Comparison of ENCODE assay signal across 31 mouse cellular contexts in the genomic region with DNA sequence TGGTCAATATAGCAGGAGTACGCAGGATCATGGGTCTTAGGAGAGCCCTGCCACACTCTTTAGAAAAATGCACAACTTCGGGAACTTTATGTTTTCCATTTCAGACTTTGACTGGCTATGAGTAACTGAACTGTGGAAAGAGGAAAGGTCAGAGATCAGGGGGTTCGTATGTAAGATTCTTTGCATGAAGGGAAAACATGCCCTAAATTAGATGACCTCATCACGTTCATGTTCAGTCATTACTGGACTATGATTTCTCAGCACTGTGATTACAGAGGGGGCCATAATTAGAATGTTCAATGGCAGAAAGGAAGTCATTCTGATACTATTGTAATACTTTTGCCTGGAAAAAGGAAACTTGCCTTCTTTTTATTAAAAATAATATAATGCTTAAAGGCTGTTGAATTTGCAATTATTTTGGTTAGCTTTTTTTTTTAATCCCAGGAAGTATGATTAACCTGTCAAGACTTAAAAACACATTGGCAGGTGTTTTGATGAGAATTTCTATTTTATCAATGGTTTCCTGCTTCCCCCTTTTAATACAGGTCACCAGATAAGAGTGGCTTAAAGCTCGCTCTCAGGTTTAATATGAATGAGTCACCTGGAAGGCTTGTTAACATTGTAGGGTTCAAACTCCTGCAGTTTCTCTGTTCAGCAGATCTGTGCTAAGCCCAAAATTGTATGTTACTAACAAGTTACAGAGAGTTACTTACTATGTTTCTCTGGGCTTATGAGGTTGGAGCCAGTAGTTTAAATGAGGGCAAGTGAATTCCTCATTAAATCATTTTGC. TPM values are rescaled to one million over a fixed set of nuclear protein-coding genes. Genes with fewer than 3 reads are reported as not detected.
"Had no signal": no experiment of that assay in that cellular context is flagged by ENCODE, and none has a peak within 500 bp of the region (broad histone marks: within the 10 kb centered on the region; RNA-seq: fewer than 3 reads in every experiment).

No protein-coding gene starts in this region.

- H3K4me3 ChIP-seq: limb, embryonic 10.5 days; limb, embryonic 12.5 days; limb, embryonic 13.5 days; limb, embryonic 15.5 days; liver, embryonic 12.5 days; liver, embryonic 13.5 days; liver, embryonic 15.5 days; lung, embryonic 15.5 days; megakaryocyte, embryonic 14.5 days; midbrain, embryonic 10.5 days; midbrain, embryonic 12.5 days; midbrain, embryonic 13.5 days; midbrain, embryonic 15.5 days; myocyte had no signal

- H3K9me3 ChIP-seq: limb, embryonic 10.5 days; limb, embryonic 12.5 days; limb, embryonic 13.5 days; limb, embryonic 15.5 days; liver, embryonic 12.5 days; liver, embryonic 13.5 days; liver, embryonic 15.5 days; lung, embryonic 15.5 days; midbrain, embryonic 10.5 days; midbrain, embryonic 12.5 days; midbrain, embryonic 13.5 days; midbrain, embryonic 15.5 days had no signal

- H3K27ac ChIP-seq: limb, embryonic 10.5 days; limb, embryonic 12.5 days; limb, embryonic 13.5 days; limb, embryonic 15.5 days; liver, embryonic 12.5 days; liver, embryonic 13.5 days; liver, embryonic 14.5 days; liver, embryonic 15.5 days; lung, embryonic 15.5 days; macrophage; midbrain, embryonic 10.5 days; midbrain, embryonic 12.5 days; midbrain, embryonic 13.5 days; midbrain, embryonic 15.5 days had no signal

- H3K9ac ChIP-seq: limb, embryonic 12.5 days; limb, embryonic 13.5 days; limb, embryonic 15.5 days; liver, embryonic 12.5 days; liver, embryonic 13.5 days; liver, embryonic 14.5 days; liver, embryonic 15.5 days; liver, postnatal 0 days; lung, embryonic 14.5 days; lung, embryonic 15.5 days; midbrain, embryonic 12.5 days; midbrain, embryonic 13.5 days; midbrain, embryonic 15.5 days had no signal

- H3K27me3 ChIP-seq: limb, embryonic 12.5 days; limb, embryonic 13.5 days; limb, embryonic 15.5 days; liver, embryonic 12.5 days; liver, embryonic 13.5 days; liver, embryonic 15.5 days; lung, embryonic 15.5 days; megakaryocyte, embryonic 14.5 days; midbrain, embryonic 12.5 days; midbrain, embryonic 13.5 days; midbrain, embryonic 15.5 days had no signal

- H3K4me1 ChIP-seq: limb, embryonic 10.5 days; limb, embryonic 12.5 days; limb, embryonic 13.5 days; limb, embryonic 15.5 days; liver, embryonic 12.5 days; liver, embryonic 13.5 days; liver, embryonic 15.5 days; lung, embryonic 15.5 days; megakaryocyte, embryonic 14.5 days had no signal

- ATAC-seq: liver, embryonic 12.5 days; liver, postnatal 0 days; lung, postnatal 0 days; midbrain, embryonic 13.5 days; midbrain, embryonic 15.5 days; midbrain, embryonic 16.5 days had no signal

- H3K4me2 ChIP-seq: limb, embryonic 12.5 days; limb, embryonic 13.5 days; limb, embryonic 15.5 days; liver, embryonic 11.5 days; liver, embryonic 12.5 days; liver, embryonic 13.5 days; liver, embryonic 15.5 days; lung, embryonic 14.5 days; lung, embryonic 15.5 days; midbrain, embryonic 11.5 days; midbrain, embryonic 12.5 days; midbrain, embryonic 13.5 days; midbrain, embryonic 15.5 days had no signal

- H3K36me3 ChIP-seq: limb, embryonic 10.5 days; limb, embryonic 12.5 days; limb, embryonic 13.5 days; limb, embryonic 15.5 days; liver, embryonic 12.5 days; liver, embryonic 13.5 days; liver, embryonic 15.5 days; lung, embryonic 15.5 days; midbrain, embryonic 10.5 days; midbrain, embryonic 12.5 days; midbrain, embryonic 13.5 days; midbrain, embryonic 15.5 days had no signal

- DNase-seq: left cerebral cortex, postnatal 4 days; liver; liver, embryonic 13.5 days; liver, postnatal 0 days; lung, adult 18-20 months; lung, adult 2 months; lung, embryonic 14.5 days; lung, postnatal 10 days; lung, postnatal 14 days; lung, postnatal 36 days; lung, postnatal 4 days; midbrain, embryonic 14.5 days had no signal

RNA-seq across cellular contexts. Expression of gene Nectin3, which starts 34.3 kb away (rescaled TPM):
- polyA plus RNA-seq: macrophage had no signal
